Mouse (Mus musculus): ENCODE results near the gene Phldb2.
A peak's percentile ranks its signal among the peaks of the same experiment; 100 is the strongest.

Phldb2 gene

GRCm38 (mm10) chr16:45724061-45724741 lies 229.2 kb downstream of the Phldb2 start, which contains the start of gene Tagln3:
Gene Tagln3 (minus strand): TSS chr16:45724608.
- no peak for DNase-seq

- no peak for DNase-seq
Observed at GRCm38 (mm10) chr16:45723172-45723901, 230.1 kb downstream of the Phldb2 start.

GRCm38 (mm10) chr16:45722460-45722951 lies 230.9 kb downstream of the Phldb2 start:
- DNase-seq, result no peak

GRCm38 (mm10) chr16:45720022-45720630 lies 233.3 kb downstream of the Phldb2 start:
- DNase-seq, result no peak

- DNase-seq, result no peak
Observed at GRCm38 (mm10) chr16:45718296-45718695, 235.1 kb downstream of the Phldb2 start.

GRCm38 (mm10) chr16:45714489-45715150 lies 238.8 kb downstream of the Phldb2 start:
- no peak for DNase-seq

GRCm38 (mm10) chr16:45713878-45714277 lies 239.5 kb downstream of the Phldb2 start:
- no peak for DNase-seq

- no peak for DNase-seq
Observed at GRCm38 (mm10) chr16:45713261-45713660, 240.1 kb downstream of the Phldb2 start.

GRCm38 (mm10) chr16:45711263-45711662 lies 242.1 kb downstream of the Phldb2 start:
- DNase-seq, result peak; percentile 35

GRCm38 (mm10) chr16:45699301-45699700 lies 254.1 kb downstream of the Phldb2 start:
- DNase-seq, result no peak

- DNase-seq, result no peak
Observed at GRCm38 (mm10) chr16:45697996-45698395, 255.4 kb downstream of the Phldb2 start.

Data from kidney, adult 9 months (tissue).